Mouse (Mus musculus) spleen, postnatal 10 days (tissue): Measurements from ENCODE around the gene Kif21b.
A peak's percentile ranks its signal among the peaks of the same experiment; 100 is the strongest.

Source experiments
- DNase-seq, 2 experiments: peaks; one replicate each; pipeline ENCODE4 v3.0.0; 2021 to 2022; ENCODE audit warnings: low spot score in 2 of 2

Gene Kif21b

DNA sequence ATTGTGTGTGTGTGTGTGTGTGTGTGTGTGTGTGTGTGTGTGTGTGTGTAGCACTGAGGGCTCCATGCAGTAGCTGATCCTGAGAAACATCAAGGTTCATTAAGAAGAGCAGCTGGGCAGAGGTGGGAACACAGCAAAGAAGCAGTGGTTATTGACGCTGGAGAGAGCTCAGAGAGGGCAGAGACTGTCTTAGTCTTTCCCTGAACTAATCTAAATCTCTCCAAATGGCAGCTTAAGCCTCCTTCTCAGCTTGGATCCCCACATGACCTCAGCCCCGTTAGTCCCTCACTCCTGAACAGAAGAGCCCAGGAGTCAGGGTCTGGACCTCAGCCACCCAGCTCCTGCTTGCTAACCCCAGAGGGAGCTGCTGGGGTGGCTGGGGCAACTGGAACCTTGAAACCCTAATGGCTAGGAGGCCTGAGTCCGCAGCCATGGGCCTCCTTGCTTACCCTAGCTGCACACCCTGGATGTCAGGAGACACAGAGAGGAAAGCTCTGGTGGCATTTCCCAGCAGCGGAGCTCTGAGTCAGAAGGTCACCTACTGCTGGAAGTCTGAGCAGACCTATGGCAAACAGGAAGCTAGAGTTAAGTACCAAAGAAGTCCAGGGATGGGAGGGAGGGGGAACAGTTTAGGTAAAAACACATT, 2.1 kb upstream of the Kif21b start:
- DNase-seq = no peak

GRCm38 (mm10) chr1:136130107-136130506, 1.1 kb upstream of the Kif21b start:
- DNase-seq = no peak

DNA sequence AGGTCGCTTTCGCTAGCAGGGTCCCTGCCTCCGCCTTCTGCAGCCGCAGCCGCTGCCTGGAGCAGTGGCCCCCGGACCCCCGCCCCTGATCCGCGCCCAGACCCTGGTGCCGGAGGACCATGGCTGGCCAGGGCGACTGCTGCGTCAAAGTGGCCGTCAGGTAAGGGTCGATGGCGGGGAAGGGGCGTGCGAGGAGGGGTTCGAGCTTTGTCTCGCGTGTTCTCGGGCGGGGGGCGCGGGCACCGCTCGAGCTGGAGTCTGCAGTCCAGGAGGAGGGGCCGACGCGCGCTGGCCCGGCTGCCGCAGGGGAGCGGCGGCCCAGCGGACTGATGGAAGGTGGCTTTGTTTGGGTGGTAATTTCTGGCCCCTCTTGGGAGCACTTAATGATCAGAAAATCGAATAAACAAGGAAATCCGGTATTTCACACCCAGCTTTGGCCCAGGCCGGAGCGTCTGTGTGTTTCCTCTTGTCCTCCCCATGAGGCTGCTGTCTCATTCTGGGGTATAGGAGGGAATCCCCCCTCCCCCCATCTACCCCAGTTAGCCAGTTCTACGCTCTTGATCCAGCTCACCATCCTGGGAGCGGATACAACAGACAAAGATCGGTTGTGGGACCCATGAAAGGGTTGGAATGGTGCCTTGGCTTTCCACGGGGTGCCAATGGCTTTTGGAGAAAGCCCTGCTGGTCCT, 558 bp downstream of the Kif21b start:
- peak in 1 of 2 experiments; percentile 49 for DNase-seq

DNA sequence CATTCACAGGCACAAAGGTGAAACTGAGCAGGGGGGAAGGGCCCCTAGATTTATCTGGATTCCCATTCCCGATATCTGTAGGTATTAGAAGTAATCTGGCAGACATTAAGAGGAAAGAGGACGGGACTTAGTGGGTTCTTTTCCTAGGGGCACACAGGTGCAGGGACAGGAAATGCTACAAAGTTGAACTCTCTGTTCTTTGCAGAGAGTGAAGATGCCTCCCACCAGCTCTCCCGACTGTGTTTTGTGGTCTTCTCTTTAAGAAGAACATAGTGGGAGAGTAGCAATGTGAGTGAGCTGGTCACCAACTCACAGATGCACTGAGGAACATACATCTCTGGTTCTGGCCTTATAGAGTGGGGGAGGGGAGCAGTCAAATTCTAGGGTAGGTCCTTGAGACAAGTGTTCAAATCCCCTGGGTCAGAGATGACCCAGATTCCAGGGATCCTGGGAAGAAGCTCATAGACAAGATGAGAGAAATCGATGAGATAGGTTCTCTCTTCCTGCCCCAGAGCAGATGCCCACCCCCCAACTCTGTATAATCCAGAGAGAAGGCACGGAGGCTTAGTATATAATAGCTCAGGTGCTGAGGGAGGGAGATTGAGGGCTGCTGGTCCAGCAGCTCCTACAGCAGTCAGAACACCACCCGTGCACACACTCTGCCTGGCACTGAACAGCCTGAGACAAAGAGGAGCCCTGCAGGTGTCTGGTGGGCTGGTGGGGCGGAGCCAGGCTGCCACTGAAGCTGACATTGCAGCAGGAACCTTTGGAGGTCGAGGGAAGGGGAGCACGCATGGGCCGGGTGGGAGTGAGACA, 1.4 kb downstream of the Kif21b start:
- no peak for DNase-seq

GRCm38 (mm10) chr1:136133570-136134240, 2.5 kb downstream of the Kif21b start:
- no peak for DNase-seq

- no peak for DNase-seq
These were observed 3.4 kb downstream of the Kif21b start for GRCm38 (mm10) chr1:136134547-136134946.

DNA sequence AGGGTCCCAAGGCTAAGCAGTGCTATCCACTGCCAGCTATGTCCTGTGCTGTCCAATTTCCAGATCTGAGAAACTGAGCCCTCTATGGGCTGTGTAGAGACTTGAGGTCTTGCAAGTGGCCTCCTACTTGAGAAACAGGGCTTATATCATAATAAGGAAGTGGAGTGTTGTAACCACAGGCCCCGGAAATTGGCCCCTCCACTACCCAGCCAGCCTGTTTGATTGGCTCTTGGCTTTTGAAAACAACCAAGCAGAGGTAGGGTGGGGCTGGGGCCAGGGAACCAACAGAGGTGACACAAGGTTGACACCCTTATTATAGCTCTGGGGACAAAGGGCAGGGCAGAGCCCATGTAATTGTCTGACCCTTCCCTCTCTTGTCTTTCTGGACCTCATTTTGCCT, 3.9 kb downstream of the Kif21b start:
- peak; percentile 46 to 80 for DNase-seq

DNA sequence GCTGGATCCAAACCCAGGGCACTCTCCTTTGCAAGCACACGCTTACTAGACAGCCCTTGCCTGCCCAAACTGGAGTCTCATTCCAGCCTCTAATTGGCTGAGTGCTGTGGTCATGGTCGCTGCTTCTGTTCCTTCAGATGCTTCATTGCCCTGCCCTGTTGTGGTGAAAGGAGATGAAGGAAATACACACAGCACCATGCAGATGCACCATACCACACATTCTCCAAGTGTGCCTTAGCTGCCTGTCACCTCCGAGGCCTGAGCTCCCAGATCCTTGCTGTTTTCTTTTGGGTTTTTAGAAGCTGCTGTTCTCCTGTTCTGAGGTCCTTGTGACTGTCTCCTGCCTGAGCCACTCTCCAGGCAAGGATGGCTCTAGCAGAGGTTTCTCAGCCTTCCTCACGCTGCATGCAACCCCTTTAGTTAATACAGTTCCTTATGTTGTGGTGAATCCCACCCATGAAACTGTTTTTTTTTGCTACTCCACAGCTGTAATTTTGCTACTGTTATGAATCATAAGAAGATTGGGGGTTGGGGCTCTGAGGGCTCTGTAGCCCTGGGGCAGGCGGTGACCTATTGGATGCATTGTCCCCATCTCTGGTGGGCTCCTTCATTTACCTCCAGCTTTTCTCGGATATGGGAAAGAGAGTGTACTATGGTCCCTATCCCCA, 4.7 kb downstream of the Kif21b start:
- DNase-seq = peak in 1 of 2 experiments; percentile 48

GRCm38 (mm10) chr1:136136547-136136946, 5.4 kb downstream of the Kif21b start:
- no peak for DNase-seq

GRCm38 (mm10) chr1:136137071-136137531, 5.9 kb downstream of the Kif21b start:
- no peak for DNase-seq

GRCm38 (mm10) chr1:136137575-136137974, 6.4 kb downstream of the Kif21b start:
- peak in 1 of 2 experiments; percentile 70 for DNase-seq

DNA sequence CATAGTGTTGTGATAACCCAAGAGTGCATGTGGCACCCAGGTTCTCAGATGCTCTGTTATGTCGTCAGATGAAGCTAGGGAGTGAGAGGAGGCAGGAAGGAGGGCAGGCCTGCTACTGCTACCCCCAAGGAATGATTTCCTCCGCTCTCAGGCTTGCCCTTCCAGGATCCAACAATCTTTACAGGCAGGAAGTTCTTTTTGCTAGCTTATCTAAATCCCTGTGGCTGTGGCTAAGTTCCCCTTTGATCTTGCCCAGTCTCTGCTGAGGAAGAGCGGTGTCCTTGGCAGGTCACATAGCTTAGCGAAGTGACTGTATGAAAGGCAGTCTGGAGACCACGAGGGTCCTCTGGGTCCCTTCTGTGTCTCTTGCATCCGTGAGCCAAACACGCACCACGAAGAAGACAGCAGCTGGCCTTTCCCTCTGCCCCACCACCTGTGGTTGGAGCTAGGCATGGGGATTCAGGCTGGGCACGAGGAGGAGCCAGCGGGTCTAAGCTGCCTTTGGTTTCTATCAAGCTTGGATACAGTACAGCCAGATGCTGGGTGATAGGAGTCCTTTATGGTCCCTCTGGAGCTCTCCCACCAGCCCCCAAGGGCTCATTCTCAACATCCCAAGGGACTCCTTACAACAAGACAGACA, 7.1 kb downstream of the Kif21b start:
- no peak for DNase-seq

DNA sequence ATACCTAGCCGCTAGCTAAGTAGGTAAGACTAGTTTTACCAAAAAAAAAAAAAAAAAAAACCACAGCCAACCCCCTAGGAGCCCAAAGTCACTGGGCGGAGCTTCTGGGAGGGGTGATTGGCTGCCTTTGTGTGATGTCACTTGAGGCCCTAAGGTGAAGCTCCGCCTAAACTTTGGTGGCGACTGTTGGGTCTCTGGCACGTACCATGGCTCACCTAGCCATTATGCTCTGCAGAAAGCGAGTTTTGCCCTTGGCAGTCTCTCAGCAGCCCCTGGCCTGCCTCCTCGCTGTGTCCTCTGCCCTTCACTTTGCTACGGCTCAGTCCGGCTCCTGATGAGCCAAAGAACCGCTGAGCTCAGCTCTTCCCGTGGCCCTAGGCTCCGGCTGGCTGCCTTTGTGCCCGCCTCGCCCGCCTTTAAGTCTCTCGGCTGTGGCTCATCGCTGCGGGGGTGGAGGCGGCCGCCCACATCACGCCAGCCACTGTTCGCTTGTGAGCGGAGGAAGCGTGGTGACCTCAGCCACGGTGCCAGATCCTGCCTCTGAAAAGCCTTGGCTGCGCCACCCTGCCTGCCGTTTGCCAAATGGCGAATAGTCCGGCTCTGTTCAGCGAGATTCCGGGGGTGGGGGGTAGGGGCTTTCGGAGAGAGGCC, 8.9 kb downstream of the Kif21b start:
- DNase-seq = peak; percentile 71 to 84

- DNase-seq = no peak
These were observed 10.2 kb downstream of the Kif21b start for GRCm38 (mm10) chr1:136141176-136141950.

- no peak for DNase-seq
These were observed 11.1 kb downstream of the Kif21b start for GRCm38 (mm10) chr1:136142336-136142735.

DNA sequence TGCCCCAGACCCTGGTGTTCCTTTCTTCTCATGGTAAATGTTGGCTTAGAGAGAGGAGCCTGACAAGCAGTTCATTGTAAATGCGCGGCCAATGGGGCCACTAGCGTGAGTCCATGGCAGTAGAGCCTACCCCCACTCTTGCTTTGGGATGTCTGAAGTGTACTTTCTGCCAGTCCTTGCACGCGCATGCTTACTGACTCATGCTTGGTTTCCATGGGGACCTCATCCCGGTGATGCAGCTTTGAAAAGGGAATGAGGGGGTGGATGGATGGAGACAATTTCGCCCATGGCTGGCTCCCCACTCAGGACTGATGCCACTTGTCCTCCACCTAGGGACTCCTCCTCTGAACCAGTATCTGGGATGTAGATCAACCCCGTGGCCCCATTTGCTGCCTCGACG, 12.3 kb downstream of the Kif21b start:
- no peak for DNase-seq

GRCm38 (mm10) chr1:136149702-136150101, 18.5 kb downstream of the Kif21b start:
- no peak for DNase-seq

GRCm38 (mm10) chr1:136151371-136151770, 20.2 kb downstream of the Kif21b start:
- DNase-seq = no peak

DNA sequence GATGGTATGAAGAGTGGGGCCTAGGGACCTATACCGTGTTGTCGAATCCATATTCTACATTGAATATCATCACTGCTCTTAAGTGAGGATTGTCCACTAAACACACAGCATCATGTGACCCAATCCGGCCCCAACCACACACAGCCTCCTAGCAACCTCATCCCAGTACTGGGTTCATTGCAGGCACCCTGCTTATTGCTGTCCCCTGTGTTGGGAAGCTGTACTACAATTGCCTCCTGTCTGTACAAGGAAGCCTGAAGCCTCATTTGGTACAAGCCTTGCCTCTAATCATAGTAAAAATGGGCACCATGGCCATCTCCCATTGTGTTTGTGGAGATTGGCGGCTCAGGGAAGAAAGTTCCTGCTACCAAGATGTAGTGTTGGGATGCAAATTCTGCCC, 25.1 kb downstream of the Kif21b start:
- DNase-seq = no peak

DNA sequence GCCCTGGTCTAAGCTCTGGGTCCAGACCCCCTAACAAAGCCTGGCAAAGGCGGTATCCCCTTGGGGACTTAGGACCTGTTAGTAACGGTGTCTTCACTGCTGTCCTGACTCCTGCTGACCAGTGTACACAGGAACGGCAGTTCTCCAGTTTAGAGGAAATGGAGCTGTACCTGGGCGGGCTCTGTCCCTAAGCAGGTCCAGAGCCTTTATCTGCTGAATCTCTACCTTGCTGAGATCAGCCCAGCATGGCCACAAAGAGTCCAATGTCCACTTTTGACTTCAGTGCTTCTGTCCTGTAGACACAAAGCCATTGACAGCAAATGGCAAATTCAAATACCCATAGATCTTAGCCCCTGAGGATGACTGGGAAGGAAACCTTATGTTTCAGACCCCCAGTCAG, 25.8 kb downstream of the Kif21b start:
- DNase-seq = no peak
